Mouse (Mus musculus) MEL (cell line): ENCODE data around the gene Macrod1.

ENCODE experiments used
- CTCF ChIP-seq, 3 experiments: IDR thresholded peaks in 2 of 3; conservative IDR thresholded peaks in 1 of 3; 2 replicates each; pipeline ENCODE4 v1.5.1; 2011 to 2012; ENCODE audit warnings: low read length in 3 of 3, low read depth in 2 of 3, mild to moderate bottlenecking in 2 of 3, improper control_type of control experiment in 1 of 3, inconsistent platforms in 1 of 3, mixed read lengths in 1 of 3, moderate library complexity in 1 of 3; ENCODE audit not compliant: control insufficient read depth in 1 of 3, insufficient read depth in 1 of 3, poor library complexity in 1 of 3, severe bottlenecking in 1 of 3
- E2F4 ChIP-seq: IDR thresholded peaks from 2 replicates; pipeline ENCODE4 v1.6.1; 2011; ENCODE audit warnings: low read depth, low read length, improper control_type of control experiment, borderline replicate concordance
- EP300 ChIP-seq, 2 experiments: IDR thresholded peaks; 2 replicates each; pipeline ENCODE4 v1.6.1; 2011; ENCODE audit warnings: improper control_type of control experiment in 2 of 2, low read length in 2 of 2, low read depth in 1 of 2, mild to moderate bottlenecking in 1 of 2
- ETS1 ChIP-seq: IDR thresholded peaks from 2 replicates; pipeline ENCODE4 v1.6.1; 2012; ENCODE audit warnings: low read depth, mild to moderate bottlenecking, inconsistent platforms, low read length, improper control_type of control experiment, moderate library complexity
- POLR2A ChIP-seq, 2 experiments: IDR thresholded peaks; 2 replicates each; pipeline ENCODE4 v1.6.1; 2011 to 2012; ENCODE audit warnings: low read length in 2 of 2, mild to moderate bottlenecking in 2 of 2, control low read depth in 1 of 2, improper control_type of control experiment in 1 of 2, low read depth in 1 of 2, moderate library complexity in 1 of 2; ENCODE audit not compliant: control insufficient read depth in 1 of 2, insufficient read depth in 1 of 2, poor library complexity in 1 of 2
- POLR2AphosphoS2 ChIP-seq: IDR thresholded peaks from 2 replicates; pipeline ENCODE4 v1.6.1; 2011; ENCODE audit warnings: low read length, improper control_type of control experiment
- TAL1 ChIP-seq: IDR thresholded peaks from 2 replicates; pipeline ENCODE4 v1.6.1; 2012; ENCODE audit warnings: mild to moderate bottlenecking, inconsistent platforms, low read length, moderate library complexity, mixed read lengths
- ZKSCAN1 ChIP-seq: IDR thresholded peaks from 2 replicates; pipeline ENCODE4 v1.6.1; 2012; ENCODE audit warnings: low read depth, mild to moderate bottlenecking, inconsistent platforms, low read length, improper control_type of control experiment, moderate library complexity

DNA sequence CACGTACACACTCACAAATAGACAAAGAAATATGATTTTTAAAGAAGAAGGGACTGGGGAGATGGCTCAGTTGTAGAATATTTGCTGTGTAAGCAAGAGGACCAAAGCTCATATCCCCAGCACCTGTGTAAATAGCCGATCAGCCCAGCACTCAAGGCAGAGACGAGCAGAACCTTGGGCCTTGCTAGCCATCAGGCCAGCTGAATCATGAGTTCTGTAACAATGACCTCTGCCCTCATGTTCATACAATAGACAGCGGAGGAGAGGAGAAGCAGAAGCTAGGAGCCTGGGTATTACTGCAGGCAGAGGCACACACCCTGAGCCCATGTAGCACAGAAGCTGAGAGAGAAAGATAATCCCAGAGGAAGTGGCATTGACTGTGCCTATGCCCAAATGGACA, 44.2 kb upstream of the Macrod1 start:
- no peak for TF ChIP-seq E2F4
- TF ChIP-seq EP300 (IDR thresholded peaks at IDR 0.05; ENCODE audit: low read depth in 1 of 2, low read length in 2 of 2): no peak
- TF ChIP-seq POLR2A (IDR thresholded peaks at IDR 0.05; ENCODE audit: control insufficient read depth in 1 of 2, insufficient read depth in 1 of 2, low read depth in 1 of 2, low read length in 2 of 2, poor library complexity in 1 of 2): no peak
- TF ChIP-seq ZKSCAN1: no peak
- no peak for TF ChIP-seq TAL1
- no peak for TF ChIP-seq ETS1
- no peak for TF ChIP-seq POLR2AphosphoS2
- no peak for TF ChIP-seq CTCF (IDR thresholded peaks at IDR 0.05 in 2 of 3, conservative IDR thresholded peaks at IDR 0.05 in 1 of 3; ENCODE audit: control insufficient read depth in 1 of 3, insufficient read depth in 1 of 3, low read depth in 2 of 3, low read length in 3 of 3, poor library complexity in 1 of 3, severe bottlenecking in 1 of 3)
